Mouse (Mus musculus) kidney, adult 2 months (tissue): ENCODE measurements around the gene Gimap3. TPM values are rescaled to one million over a fixed set of nuclear protein-coding genes. Genes with fewer than 3 reads are reported as not detected.

Source experiments
- DNase-seq: peaks from one replicate; pipeline ENCODE4 v3.0.0; 2021
- H3K27ac ChIP-seq: fragments of 200-500 bp; 2 replicates; pipeline ENCODE4 v1.5.1; 2012; ENCODE audit warnings: low read depth, low read length, control low read depth, inconsistent platforms; ENCODE audit not compliant: insufficient read depth
- H3K27me3 ChIP-seq: fragments of 200-500 bp; replicated peaks from 2 replicates; pipeline ENCODE4 v1.6.1; 2012; ENCODE audit warnings: mild to moderate bottlenecking, moderate library complexity, low read length, inconsistent platforms; ENCODE audit not compliant: control insufficient read depth, insufficient read depth
- H3K36me3 ChIP-seq: fragments of 200-500 bp; 2 replicates; pipeline ENCODE4 v1.6.1; 2012; ENCODE audit warnings: mild to moderate bottlenecking, moderate library complexity, low read length, inconsistent platforms; ENCODE audit not compliant: control insufficient read depth, insufficient read depth
- H3K4me1 ChIP-seq: fragments of 200-500 bp; 2 replicates; pipeline ENCODE4 v1.6.1; 2011; ENCODE audit warnings: low read length; ENCODE audit not compliant: control insufficient read depth, insufficient read depth
- H3K4me3 ChIP-seq: fragments of 200-500 bp; 2 replicates; pipeline ENCODE4 v1.5.1; 2011; ENCODE audit warnings: mild to moderate bottlenecking, low read depth, low read length, control low read depth; ENCODE audit not compliant: insufficient read depth
- CTCF ChIP-seq: fragments of 200-500 bp; conservative IDR thresholded peaks from 2 replicates; pipeline ENCODE4 v1.5.1; 2011; ENCODE audit warnings: low read depth, mild to moderate bottlenecking, control low read depth, low read length, moderate library complexity, mixed read lengths; ENCODE audit not compliant: insufficient read depth, insufficient read length
- POLR2A ChIP-seq: fragments of 200-500 bp; IDR thresholded peaks from one replicate; pipeline ENCODE4 v1.6.1; 2011; ENCODE audit warnings: low read depth, low read length, control low read depth
- WGBS: fragments of 180-500 bp; shearing (Covaris S2); methylation state at CpG from one replicate; pipeline ENCODE4 v1.1.7; 2018; 5-methylcytosine and 5-hydroxymethylcytosine counted together
- polyA plus RNA-seq: library from polyadenylated mRNA; depleted of rRNA; stranded (reverse); fragments of >200 nt; gene quantifications from 2 replicates; pipeline ENCODE4 v1.2.3, GENCODE M21; 2012; rRNA removed

Gene Gimap3
- 3.1 and 10.6 TPM in 2 replicates for polyA plus RNA-seq

DNA sequence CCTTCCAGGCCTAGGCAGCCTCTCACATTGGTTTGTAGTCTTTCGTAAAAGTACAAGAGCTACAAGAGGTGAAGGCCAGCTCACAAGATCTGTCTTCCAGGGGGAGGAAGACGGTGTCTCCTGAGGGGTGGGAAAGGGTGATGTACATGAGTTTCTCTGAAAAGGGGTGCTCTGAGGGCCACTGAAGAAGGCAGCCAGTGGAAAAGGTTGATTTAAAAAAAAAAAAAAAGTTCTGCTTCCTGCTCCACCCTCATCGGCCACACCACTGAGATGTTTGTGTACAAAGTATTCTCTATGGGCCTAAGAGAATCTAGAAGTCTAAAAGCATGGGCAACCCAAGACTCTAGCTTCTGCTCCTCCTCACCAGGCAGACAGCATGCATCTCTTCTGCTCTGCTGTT lies at the start of gene Gimap3:
Gene Gimap3, minus strand, starts transcription at position 156 of the 400 bp plus-strand sequence.
- Histone ChIP-seq H3K27me3 (no peaks in the 10 kb centered on the region), H3K4me3 (no peak within 1 kb of the TSS), H3K36me3 (no peaks in the 10 kb centered on the region), H3K27ac (peak within 1 kb of the TSS; percentile 16; the same call in 1 of the 2 replicates), H3K4me1 (no peaks in the 10 kb centered on the region)
- WGBS = 86% methylated on average over 3 of the region's 3 CpGs
- DNase-seq = no peak
- no peak for TF ChIP-seq CTCF
- no peak for TF ChIP-seq POLR2A

- TF ChIP-seq POLR2A = no peak
- peak; percentile 90 for TF ChIP-seq CTCF
- H3K27me3 ChIP-seq = no peaks in the 10 kb centered on the region
- no peaks in the 10 kb centered on the region for H3K36me3 ChIP-seq
- DNase-seq = peak; percentile 89
- 1% methylated on average over 6 of the region's 6 CpGs for WGBS
- H3K4me3 ChIP-seq = no peak overlapping the region
- H3K4me1 ChIP-seq = no peaks in the 10 kb centered on the region
- no peak overlapping the region for H3K27ac ChIP-seq
These were observed 47.2 kb upstream of the Gimap3 start for GRCm38 (mm10) chr6:48817815-48818214.

- Histone ChIP-seq H3K27ac (no peak overlapping the region), H3K36me3 (no peaks in the 10 kb centered on the region), H3K4me1 (peaks cover 2% of the 10 kb centered on the region; the same call in 1 of the 2 replicates), H3K4me3 (no peak overlapping the region), H3K27me3 (no peaks in the 10 kb centered on the region)
- DNase-seq = no peak
- TF ChIP-seq CTCF = 0 out of 2 replicates have a peak, but pooled peaks have one; percentile 7
- TF ChIP-seq POLR2A = no peak
These were observed 44.4 kb upstream of the Gimap3 start for GRCm38 (mm10) chr6:48815013-48815412.

DNA sequence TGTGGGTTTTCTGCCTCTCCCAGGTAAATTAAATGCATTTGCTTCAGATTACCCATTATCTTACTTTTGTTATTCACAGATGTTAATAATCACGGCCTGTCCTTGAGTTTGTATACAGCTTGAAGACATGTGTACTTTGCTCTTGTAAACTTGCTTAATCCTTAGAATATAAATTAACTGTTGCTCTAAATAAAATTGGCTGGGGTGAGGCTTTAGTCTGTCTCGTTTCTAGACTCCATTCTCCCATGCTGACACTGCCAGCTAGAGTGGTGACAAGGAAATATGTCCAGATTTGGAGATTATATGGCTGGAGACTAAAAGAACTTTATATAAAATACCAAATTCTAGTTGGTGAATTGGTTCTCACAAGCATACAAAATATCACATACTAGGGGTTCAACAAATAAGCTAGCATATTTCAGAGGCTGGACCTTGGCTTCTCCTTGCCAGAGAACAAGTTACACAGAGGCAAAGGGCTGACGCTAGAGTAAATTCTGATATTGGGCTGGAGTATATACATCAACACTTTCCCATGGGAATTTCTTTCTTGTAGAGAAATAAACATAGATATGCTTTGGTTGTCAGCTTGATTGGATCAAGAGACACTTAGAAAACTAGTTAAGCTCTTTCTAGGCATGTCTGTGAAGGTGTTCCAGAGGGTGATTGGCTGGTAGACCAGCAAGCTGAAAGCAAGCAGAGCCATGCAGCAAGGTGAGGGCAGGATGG lies 39.0 kb upstream of the Gimap3 start:
- Histone ChIP-seq H3K36me3 (no peaks in the 10 kb centered on the region), H3K27me3 (no peaks in the 10 kb centered on the region), H3K4me3 (no peak overlapping the region), H3K4me1 (peaks cover 12% of the 10 kb centered on the region; the same call in 1 of the 2 replicates), H3K27ac (no peak overlapping the region)
- TF ChIP-seq CTCF (no peak), POLR2A (no peak)
- 50% methylated on average over 3 of the region's 3 CpGs for WGBS
- DNase-seq = no peak

DNA sequence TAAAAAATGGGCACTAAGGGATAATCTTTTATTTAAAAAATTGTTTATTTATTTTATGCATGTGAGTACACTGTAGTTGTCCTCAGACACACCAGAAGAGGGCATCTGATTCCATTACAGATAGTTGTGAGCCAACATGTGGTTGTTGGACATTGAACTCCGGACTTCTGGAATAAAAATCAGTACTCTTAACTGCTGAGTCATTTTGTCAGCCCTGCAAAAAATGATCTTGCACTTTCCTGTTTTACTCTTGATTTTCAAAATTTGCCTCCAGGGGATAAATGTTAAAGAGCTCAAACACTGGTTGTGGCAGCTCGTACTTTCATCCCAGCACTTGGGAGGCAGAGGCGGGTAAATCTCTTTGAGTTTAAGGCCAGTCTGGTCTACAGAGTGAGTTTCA lies 36.1 kb upstream of the Gimap3 start:
- WGBS = 61% methylated on average over 3 of the region's 3 CpGs
- no peaks in the 10 kb centered on the region for H3K27me3 ChIP-seq
- peaks cover 15% of the 10 kb centered on the region; the same call in 1 of the 2 replicates for H3K4me1 ChIP-seq
- no peaks in the 10 kb centered on the region for H3K36me3 ChIP-seq
- H3K27ac ChIP-seq = peak overlapping the region; percentile 18; the same call in 1 of the 2 replicates
- TF ChIP-seq CTCF (no peak), POLR2A (no peak)
- H3K4me3 ChIP-seq = no peak overlapping the region
- peak; percentile 62 for DNase-seq

- Histone ChIP-seq H3K27ac (peak overlapping the region; percentile 87), H3K27me3 (no peaks in the 10 kb centered on the region), H3K4me3 (no peak overlapping the region), H3K36me3 (no peaks in the 10 kb centered on the region), H3K4me1 (peaks cover 11% of the 10 kb centered on the region; the same call in 1 of the 2 replicates)
- TF ChIP-seq POLR2A = no peak
- TF ChIP-seq CTCF = no peak
- 55% methylated on average over 5 of the region's 5 CpGs for WGBS
- peak; percentile 81 for DNase-seq
These were observed 33.7 kb upstream of the Gimap3 start for GRCm38 (mm10) chr6:48804346-48804745.

GRCm38 (mm10) chr6:48803406-48804051 lies 32.9 kb upstream of the Gimap3 start:
- Histone ChIP-seq H3K4me1 (peaks cover 9% of the 10 kb centered on the region; the same call in 1 of the 2 replicates), H3K27me3 (no peaks in the 10 kb centered on the region), H3K4me3 (no peak overlapping the region), H3K27ac (no peak overlapping the region), H3K36me3 (no peaks in the 10 kb centered on the region)
- TF ChIP-seq POLR2A (no peak), CTCF (no peak)
- no peak for DNase-seq
